ENCODE assay signal across 17 mouse cellular contexts in the genomic region with DNA sequence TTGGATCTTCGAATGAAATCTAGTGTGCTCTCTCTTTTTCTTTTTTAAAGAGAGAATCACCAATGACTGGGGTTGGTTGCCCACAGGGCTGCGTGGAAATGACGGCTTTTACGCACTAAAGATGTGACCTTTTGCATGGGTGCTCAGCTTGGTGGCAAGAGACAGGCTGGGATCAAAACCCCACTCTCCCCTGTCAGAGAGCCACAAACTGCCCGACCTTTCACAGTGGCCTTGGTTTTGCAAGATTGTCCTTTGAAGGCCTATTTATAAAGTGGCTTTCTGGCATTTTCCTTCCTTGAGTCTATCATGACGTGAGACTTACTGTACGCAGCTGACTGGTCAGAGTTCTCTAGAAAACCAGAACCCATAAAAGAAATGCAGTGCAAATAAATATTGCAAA.
"Had no signal": no experiment of that assay in that cellular context is flagged by ENCODE, and none has a peak within 500 bp of the region (broad histone marks: within the 10 kb centered on the region; RNA-seq: fewer than 3 reads in every experiment).

No protein-coding gene starts in this region.

- H3K36me3 ChIP-seq: limb, embryonic 12.5 days; liver, embryonic 13.5 days; midbrain, embryonic 12.5 days had no signal

- ATAC-seq: liver, postnatal 0 days had no signal

- H3K9ac ChIP-seq: limb, embryonic 12.5 days; liver, embryonic 13.5 days; liver, postnatal 0 days; midbrain, embryonic 12.5 days had no signal

- H3K27ac ChIP-seq: limb, embryonic 12.5 days; liver, embryonic 13.5 days; macrophage; midbrain, embryonic 12.5 days had no signal

- H3K9me3 ChIP-seq: limb, embryonic 12.5 days; liver, embryonic 13.5 days; midbrain, embryonic 12.5 days had no signal

- H3K4me2 ChIP-seq: limb, embryonic 12.5 days; liver, embryonic 13.5 days; midbrain, embryonic 12.5 days had no signal

- DNase-seq: kidney, adult 18-20 months; kidney, postnatal 25 days; layer of hippocampus, adult 9-11 months; layer of hippocampus, postnatal 36 days; liver; liver, embryonic 13.5 days; liver, postnatal 0 days; lung, postnatal 10 days; retina, postnatal 1 day; right cerebral cortex, postnatal 4 days; spleen, adult 18-20 months; thymus, adult 18-20 months; thymus, postnatal 14 days had no signal

- H3K27me3 ChIP-seq: limb, embryonic 12.5 days; liver, embryonic 13.5 days; midbrain, embryonic 12.5 days had no signal

- H3K4me1 ChIP-seq: limb, embryonic 12.5 days; liver, embryonic 13.5 days; midbrain, embryonic 12.5 days had no signal

- H3K4me3 ChIP-seq: limb, embryonic 12.5 days; liver, embryonic 13.5 days; megakaryocyte, embryonic 14.5 days; midbrain, embryonic 12.5 days had no signal
